Mouse (Mus musculus): ENCODE measurements at regions not wholly inside any gene's neighbourhood (a gene's known extent, or its start where the extent isn't known, plus 50 kb on each side); places are given as distances from the start of the nearest gene placed in this dataset.

- no peak for TF ChIP-seq CTCF (conservative IDR thresholded peaks at IDR 0.05; ENCODE audit: low read length)
- TF ChIP-seq NANOG (IDR thresholded peaks at IDR 0.05; ENCODE audit: borderline replicate concordance, low read length), result no peak
These were observed 104.8 kb upstream of the Mb21d2 start for GRCm38 (mm10) chr16:29034053-29034794.

Data from E14TG2a.4 (cell line).